Mouse (Mus musculus) retina, postnatal 1 day (tissue): ENCODE results near the gene Capn1.

Source experiments
- DNase-seq: peaks from one replicate; pipeline ENCODE4 v3.0.0-alpha.2; 2012

Gene Capn1

DNA sequence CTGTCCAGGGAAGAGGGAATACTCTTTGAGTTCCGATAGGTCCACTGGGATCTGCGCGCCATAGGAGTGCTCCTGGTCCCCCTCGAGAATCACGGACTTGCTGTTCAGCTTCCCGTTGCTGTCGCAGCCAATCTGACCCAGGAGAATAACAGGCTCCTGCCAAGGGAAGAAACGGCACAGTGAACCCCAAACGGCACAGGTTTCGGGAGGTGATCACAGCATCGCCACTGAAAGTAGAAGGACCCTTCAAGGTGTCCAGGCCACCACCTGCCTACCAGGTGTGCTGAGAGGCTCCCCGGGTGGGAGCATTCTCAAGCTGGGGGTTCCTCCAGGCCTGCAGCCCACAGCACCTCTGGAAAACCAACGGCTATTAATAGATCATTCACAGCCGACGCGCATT lies 64.1 kb downstream of the Capn1 start:
- no peak for DNase-seq

DNA sequence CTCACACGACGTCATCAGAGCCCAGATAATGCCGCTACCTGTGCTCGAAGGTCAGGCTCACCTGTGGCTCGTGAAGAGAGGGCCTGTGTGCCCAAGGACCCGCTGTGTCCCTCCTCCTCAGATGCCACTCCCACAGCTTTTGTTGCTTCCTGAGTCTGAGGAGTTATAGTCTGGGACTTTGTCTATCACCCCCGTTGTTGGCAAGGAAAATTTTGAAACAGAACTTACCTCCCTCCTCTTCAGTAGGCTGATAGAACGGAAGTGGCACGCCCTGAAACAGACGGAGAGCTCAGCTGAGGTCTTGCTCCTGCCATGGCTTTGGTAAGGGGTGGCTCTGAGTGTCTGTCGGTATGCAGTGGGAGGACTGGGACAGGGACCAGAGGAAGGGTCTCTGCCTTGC lies 65.5 kb downstream of the Capn1 start:
- no peak for DNase-seq

DNA sequence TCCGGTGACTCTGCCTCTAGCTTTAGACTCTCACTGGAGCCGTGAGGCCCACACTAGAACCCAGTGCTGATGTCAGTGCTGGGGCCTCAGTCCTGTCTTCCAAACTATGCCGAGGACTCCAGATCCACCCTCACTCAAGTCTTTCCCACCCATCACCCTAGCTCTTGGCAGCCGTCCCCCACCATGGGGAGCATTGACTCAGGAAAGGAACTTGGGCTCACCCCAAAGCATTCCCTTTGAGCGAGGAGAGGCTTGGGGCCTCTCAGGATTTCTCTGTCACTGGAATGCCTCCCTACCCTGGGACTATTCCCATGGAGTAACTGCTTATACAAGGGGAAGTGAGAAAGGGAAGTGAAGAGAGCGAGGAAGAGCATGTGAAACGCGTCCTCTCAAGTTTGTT lies 69.8 kb downstream of the Capn1 start:
- DNase-seq = no peak

DNA sequence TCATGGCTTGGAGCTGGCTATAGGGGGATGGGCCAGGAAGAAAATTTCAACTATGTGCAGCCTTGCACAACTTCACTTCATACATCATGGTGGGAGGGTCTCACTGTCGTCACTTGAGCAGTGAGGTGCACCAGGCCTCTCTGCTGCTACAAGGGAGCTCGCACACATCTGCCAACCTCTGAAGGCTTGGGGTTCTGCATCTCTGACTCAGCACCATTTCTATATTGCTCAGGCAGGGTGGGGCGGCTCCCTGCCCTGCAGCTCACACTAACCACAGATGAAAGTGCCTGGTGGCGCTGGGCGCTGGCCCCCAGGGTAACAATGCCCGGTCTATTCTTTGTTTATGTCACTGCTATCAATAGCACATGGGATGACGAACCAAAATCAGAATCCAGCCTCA lies 70.7 kb downstream of the Capn1 start:
- DNase-seq = no peak

DNA sequence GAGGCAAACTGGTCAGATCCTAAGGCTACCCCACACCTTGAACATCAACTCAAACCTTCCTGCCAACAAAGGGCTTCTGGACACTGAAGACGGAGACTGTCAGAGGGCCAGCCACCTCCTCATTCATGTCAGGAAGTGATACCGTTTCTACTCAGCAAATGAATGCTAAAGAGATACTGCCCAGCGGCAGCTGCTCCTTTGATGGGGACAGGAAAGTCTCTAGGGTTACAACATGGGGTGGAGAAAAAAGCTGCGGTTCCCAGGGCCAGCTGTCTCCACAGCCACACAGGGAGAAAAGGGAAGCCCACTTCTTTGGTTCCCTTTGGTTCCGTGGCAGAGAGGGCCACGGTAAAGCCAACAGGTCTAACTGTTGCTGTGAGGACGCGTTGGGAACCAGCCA lies 71.6 kb downstream of the Capn1 start:
- DNase-seq = no peak

DNA sequence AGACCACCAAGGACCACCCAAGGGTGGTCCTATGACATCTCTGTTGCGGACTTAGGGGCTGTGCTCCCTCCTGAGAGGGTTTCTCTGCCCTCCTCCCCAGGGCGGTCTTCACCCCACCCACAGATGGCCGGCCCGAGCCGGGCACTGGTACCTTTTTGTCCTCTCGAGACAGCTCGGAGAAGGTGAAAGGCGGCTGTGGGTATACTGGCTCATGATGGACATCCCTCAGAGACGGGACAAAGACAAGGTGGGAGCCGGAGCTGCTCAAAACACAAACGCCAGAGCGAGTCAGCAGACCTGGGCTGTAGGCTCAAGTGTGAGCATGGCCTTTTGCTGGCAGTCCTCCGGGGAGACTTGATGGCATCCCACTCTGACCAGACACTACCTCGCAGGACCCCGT lies 72.3 kb downstream of the Capn1 start:
- DNase-seq = no peak

DNA sequence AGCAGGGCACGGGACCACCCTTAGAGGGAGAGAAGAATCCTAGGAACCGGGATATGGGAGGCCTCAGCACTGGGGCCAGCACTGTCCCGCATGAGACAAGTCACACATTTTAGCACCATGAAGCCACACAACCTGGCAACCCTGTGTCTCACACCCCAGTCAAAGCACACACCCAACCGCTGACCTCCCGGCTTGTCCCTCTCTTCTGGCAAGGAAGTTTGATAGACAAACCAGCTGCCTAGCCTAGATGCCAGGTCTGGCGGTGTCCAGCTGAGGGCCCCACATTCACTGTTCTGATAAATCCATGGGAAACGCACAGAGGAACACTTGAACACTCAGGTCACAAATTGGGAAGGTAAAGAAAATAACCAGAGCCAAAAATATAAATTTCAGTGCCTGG lies 73.1 kb downstream of the Capn1 start:
- DNase-seq = no peak

DNA sequence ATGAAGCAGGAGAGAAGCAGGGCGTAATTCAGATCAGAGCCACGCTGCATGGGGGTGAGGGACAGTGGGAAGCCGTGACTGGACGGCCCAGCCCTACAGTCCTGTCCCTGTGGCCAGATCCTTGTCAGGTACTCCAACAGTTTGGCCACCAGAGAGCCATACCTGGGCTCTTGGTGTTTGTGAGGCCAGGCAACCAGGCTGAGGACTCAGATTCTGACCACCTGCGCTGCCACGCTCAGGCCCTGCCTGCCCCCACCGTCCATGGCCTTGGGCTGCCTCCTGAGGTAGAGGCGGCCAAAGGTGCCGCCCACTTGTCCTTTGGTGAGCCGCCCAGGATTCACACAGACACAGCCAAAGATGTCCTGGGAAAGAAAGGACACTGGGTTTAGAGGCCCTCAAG lies 75.0 kb downstream of the Capn1 start:
- no peak for DNase-seq

DNA sequence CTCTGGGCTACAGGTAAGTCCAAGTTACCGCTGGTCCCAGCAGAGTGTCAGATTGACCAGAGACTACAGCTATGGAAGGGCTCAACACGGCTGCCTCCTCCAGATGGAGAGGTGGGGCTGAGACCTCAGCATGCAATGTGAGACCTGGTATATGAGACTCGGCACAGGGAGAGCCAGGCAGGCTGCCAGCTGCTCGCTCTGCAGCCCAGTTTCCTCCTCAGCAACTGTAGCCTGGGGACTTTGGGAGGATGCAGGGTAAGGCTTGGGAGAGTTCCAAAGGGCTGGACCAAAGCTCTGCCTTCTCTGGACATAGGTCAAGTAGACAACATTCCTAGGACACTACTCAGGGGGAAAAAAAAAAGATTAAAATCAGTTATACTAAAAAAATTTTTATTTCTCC lies 75.5 kb downstream of the Capn1 start:
- no peak for DNase-seq

DNA sequence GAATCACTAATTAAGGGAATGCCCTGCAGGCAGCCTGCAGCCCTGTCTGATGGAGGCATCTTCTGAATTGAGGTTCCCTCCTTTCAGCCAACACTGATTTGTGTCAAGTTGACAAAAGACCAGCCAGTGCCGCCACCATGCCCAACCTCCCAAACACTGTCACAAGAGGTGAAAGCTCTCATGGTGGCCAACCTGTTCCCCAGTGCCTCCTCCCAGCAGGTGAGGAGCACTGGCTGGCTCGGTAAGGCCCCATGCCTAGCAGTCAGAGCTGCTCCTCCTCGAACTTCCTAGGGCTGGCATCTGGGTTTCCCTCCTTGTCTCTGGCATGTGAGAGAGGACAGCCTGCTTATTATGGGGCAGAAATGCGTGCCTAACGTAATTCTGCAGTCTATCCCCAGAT lies 76.0 kb downstream of the Capn1 start:
- no peak for DNase-seq
